Mouse (Mus musculus): ENCODE data around the gene Tal1. TPM values are rescaled to one million over a fixed set of nuclear protein-coding genes. Genes with fewer than 3 reads are reported as not detected.

Gene Tal1
- 4.2 and 6.8 TPM in 2 replicates for polyA plus RNA-seq (2012; rRNA removed; ENCODE audit: low replicate concordance)

DNA sequence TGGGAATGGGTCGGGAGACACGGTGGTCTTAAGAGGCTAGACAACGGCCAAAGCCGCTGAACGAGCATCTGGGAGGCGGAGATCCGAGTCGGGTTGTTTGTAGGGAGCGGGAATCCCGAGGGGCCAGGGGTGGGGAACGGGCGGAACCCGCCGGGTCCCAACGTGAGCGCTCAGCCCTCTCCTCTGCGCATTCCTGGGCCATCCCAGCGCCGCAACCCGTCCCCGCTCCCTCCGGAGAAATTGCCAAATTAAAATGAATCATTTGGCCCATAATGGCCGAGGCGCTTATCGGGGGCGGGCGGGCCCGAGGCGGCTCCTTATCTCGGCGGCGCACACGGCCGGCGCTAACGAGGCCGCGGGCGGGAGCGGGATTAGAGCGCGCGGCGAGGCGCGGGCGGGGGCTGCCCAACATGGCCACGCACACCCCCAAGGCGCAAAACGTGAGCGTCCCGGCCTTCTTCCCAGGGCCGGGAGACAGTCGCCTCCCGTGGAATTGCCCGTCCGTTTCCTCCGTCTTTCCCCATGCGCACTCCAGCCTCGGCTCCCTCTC, at the start of gene Tal1:
Tal1 (plus strand) TSS at position 56 of the 550 bp plus-strand sequence.

GRCm38 (mm10) chr4:115088611-115089338, 32.5 kb downstream of the Tal1 start, which contains the start of gene Pdzk1ip1:
Pdzk1ip1 (plus strand) TSS chr4:115088708.

Other genes with a start within 250 kb of the Tal1 start
- not detected in 2 replicates for gene Gm12830, start 234.7 kb upstream of the Tal1 start, polyA plus RNA-seq (2012; rRNA removed; ENCODE audit: low replicate concordance)
- gene Foxd2, start 147.6 kb upstream of the Tal1 start, polyA plus RNA-seq (2012; rRNA removed; ENCODE audit: low replicate concordance), result 0.33 and 1.8 TPM in 2 replicates
- gene Foxe3, start 130.4 kb upstream of the Tal1 start, polyA plus RNA-seq (2012; rRNA removed; ENCODE audit: low replicate concordance), result not detected in 2 replicates
- gene Cmpk1, start 69.2 kb upstream of the Tal1 start, polyA plus RNA-seq (2012; rRNA removed; ENCODE audit: low replicate concordance), result 21.1 and 21.8 TPM in 2 replicates
- gene Stil, start 56.3 kb upstream of the Tal1 start, polyA plus RNA-seq (2012; rRNA removed; ENCODE audit: low replicate concordance), result 0.27 and 0.66 TPM in 2 replicates
- 17.7 and 45.9 TPM in 2 replicates for gene Pdzk1ip1, start 32.3 kb downstream of the Tal1 start, polyA plus RNA-seq (2012; rRNA removed; ENCODE audit: low replicate concordance)
- gene Cyp4x1, start 77.9 kb downstream of the Tal1 start, polyA plus RNA-seq (2012; rRNA removed; ENCODE audit: low replicate concordance), result not detected in 2 replicates
- gene Cyp4a29, start 185.7 kb downstream of the Tal1 start, polyA plus RNA-seq (2012; rRNA removed; ENCODE audit: low replicate concordance), result not detected in 2 replicates
- 1.4 TPM in 1 of 2 replicates, not detected in the other for gene Cyp4a12a, start 242.6 kb downstream of the Tal1 start, polyA plus RNA-seq (2012; rRNA removed; ENCODE audit: low replicate concordance)

Measured in mammary gland, adult 2 months (tissue).